Mouse (Mus musculus): ENCODE results near the gene Cd160. TPM values are rescaled to one million over a fixed set of nuclear protein-coding genes. Genes with fewer than 3 reads are reported as not detected.

The Cd160 gene
- total RNA-seq, 2 experiments from 2014 or later, result 0.36 to 0.54 TPM

- DNase-seq (ENCODE audit: low spot score in 2 of 2), result no peak
Observed at GRCm38 (mm10) chr3:96832930-96833329, 3.8 kb upstream of the Cd160 start.

DNA sequence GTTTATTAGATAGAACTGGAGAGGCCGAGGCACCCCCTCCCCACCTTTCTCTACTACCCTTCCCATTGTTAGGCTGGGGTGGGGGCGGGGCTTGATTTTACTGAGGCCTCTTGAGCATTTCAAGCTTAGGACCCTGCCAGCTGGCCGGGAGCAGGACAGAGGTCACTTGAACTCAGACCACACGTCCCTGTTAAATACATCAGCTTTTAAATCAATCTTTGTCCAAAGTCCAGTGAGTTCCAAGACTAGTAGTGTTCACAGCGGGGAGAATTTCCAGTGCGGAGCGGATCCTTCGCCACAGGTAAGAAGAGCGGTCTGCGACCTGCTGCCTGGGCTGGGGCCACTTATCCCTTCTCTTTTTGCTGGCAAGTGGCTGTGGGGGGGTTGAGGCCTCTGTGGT is 705 bp upstream of the Cd160 start:
- DNase-seq (ENCODE audit: low spot score in 2 of 2), result no peak

- no peak for DNase-seq (ENCODE audit: low spot score in 2 of 2)
Observed at GRCm38 (mm10) chr3:96828308-96828864, 765 bp downstream of the Cd160 start.

DNA sequence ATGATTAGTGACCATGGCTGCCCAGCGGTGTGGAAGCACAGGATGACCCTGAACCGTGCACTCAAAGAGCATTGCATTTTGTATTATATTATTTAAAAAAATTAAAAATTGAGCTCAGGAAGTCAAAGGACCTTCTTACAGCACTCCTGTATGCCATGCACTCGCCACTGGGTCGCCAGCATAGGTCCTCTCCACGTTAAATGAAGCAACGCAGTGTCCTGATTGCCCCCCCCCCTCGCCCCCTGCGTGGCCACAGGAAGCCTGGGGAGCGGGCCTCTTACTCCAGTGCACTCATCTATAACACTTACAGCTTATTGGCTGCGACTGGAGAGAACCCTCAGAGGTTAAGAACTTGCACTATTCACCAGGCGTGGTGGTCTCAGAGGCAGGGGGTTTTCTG is 3.9 kb downstream of the Cd160 start:
- no peak for DNase-seq (ENCODE audit: low spot score in 2 of 2)

DNA sequence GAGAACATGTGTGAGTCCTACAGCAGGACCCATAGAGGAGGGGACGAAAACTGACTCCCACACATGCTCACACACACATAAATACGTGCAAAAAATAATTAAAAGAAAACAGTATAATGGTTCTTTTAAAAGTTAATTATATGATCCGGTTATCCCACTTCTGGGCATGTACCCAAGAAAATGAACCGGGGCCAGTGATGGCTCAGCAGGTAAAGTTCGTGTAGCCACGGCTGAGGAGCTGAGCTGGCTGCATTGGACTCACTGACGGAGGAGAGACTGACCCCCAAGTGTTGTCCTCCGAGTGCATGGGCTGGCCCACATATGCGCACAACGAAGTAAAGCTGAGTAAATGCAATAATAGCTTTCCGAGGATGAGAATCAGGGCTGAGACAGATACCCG is 4.5 kb downstream of the Cd160 start:
- no peak for DNase-seq (ENCODE audit: low spot score in 2 of 2)

DNA sequence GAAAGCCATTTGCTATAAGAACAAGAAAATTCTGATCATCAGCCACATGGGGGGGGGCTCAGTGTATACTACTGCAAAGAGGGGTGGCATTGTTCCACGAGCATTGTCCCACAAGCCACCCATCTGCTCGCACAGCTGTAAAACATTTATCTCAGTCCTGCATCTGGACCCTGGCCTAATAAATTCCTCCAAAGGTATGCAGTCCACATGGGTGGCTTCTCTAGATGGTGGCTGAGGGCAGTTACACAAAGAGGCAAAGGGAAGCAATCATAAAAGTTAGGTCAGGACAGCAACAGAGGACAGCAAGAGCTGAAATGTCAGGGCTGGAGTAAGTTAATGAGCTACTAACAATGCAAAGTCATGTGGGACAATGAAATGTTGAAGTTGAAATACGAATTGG is 5.5 kb downstream of the Cd160 start:
- DNase-seq (ENCODE audit: low spot score in 2 of 2), result no peak

- DNase-seq (ENCODE audit: low spot score in 2 of 2), result no peak
Observed at GRCm38 (mm10) chr3:96821581-96821980, 7.6 kb downstream of the Cd160 start.

- DNase-seq (ENCODE audit: low spot score in 2 of 2), result peak in 1 of 2 experiments; percentile 18
Observed at GRCm38 (mm10) chr3:96820116-96820915, 8.8 kb downstream of the Cd160 start.

DNA sequence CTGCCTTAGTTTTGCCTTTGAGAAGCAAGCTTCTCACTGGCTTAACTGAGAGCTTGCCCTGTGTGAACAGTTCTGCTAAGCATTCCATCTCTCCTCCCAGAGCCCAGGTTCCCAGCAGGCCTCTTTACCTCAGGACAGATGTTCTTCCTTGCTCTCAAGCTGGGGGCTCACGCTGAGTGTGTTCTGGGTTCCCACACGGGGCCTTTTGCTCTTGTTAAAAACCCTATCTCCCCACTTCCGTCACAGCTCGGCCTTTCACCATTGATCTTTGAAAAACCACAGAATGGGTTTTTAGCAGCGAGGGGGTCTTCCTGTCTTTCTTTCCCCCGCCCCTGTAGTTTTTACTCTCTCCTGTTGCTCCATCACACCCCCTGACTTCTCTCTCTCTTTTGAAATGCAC is 14.8 kb downstream of the Cd160 start:
- no peak for DNase-seq (ENCODE audit: low spot score in 2 of 2)

GRCm38 (mm10) chr3:96813591-96814244 is 15.4 kb downstream of the Cd160 start:
- DNase-seq (ENCODE audit: low spot score in 2 of 2), result no peak

- DNase-seq (ENCODE audit: low spot score in 2 of 2), result peak in 1 of 2 experiments; percentile 17
Observed at GRCm38 (mm10) chr3:96813106-96813505, 16.0 kb downstream of the Cd160 start.

DNA sequence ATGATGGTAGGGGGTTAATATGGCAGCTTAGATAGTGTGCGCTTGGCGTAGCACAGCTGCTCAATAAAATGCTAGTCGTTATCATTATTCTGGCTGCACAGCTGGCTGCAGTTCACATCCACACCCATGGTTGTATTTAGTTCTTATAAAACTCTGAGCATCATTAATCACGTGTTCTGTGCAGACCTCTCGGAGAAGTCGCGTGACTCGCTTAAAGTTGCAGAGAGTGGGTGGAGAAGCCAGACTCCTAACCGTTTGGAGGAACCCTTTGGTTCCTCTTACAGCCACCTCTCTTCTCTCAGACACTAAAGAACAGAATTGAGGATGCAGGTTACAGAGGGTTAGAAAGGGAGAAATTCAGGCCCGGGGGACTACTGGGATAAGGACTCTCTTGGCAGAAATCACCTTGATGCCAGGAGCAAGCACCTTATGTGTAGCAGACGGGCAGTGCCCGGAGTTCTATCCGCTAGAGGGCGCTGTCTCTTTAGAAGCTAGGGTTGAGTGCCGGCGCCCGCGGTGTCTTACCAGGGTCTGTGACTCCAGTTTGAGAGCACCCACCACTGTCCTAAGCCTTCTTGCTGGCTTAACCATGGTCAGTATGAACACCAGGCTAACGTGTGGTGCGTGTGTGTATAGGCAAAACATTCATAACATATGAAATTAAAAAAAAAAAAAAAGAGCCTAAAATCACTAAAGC is 16.6 kb downstream of the Cd160 start:
- DNase-seq (ENCODE audit: low spot score in 2 of 2), result peak; percentile 82 to 86

- DNase-seq (ENCODE audit: low spot score in 2 of 2), result no peak
Observed at GRCm38 (mm10) chr3:96811232-96811631, 17.9 kb downstream of the Cd160 start.

DNA sequence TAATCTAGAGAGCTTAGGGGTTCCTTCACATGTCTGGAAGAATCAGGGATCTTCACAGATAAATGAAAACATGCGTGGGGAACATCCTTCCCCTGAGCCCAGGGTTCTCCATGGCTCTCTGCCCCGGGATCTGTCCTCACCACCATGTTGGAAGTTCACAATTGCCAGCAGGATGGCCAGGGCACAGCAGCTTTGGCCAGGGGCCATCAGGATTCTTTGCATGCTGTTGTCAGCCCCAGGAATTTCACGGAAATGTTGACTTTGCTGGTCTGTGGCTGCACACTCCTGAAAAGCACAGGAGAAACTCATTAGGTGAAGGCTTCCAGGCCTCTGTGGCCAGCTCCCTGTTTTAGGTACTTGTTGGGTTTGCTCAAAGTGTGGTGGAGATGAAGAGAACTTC is 20.5 kb downstream of the Cd160 start:
- no peak for DNase-seq (ENCODE audit: low spot score in 2 of 2)

- DNase-seq (ENCODE audit: low spot score in 2 of 2), result no peak
Observed at GRCm38 (mm10) chr3:96808136-96808535, 21.0 kb downstream of the Cd160 start.

DNA sequence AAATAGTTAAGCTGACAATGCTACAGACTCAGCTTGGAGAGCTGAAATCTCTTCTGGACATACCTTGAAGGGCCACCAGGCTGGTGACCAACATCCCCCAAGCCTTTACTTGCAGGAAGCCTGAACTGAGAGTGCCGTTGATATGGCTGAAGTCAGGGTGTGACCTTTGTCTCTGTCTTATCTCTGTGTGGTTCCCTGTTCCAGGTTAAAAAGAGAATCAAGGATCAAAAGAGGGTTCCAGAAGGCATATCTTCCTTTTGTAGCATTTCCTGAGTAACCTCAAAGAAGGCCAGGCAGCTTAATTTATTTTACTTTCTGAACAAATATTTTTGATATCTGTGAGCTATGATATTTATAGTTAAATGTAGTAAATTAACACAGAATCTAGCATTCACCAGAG is 26.9 kb downstream of the Cd160 start:
- DNase-seq (ENCODE audit: low spot score in 2 of 2), result no peak

GRCm38 (mm10) chr3:96800254-96800653 is 28.9 kb downstream of the Cd160 start:
- no peak for DNase-seq (ENCODE audit: low spot score in 2 of 2)

- no peak for DNase-seq (ENCODE audit: low spot score in 2 of 2)
Observed at GRCm38 (mm10) chr3:96788506-96788905, 40.6 kb downstream of the Cd160 start.

DNA sequence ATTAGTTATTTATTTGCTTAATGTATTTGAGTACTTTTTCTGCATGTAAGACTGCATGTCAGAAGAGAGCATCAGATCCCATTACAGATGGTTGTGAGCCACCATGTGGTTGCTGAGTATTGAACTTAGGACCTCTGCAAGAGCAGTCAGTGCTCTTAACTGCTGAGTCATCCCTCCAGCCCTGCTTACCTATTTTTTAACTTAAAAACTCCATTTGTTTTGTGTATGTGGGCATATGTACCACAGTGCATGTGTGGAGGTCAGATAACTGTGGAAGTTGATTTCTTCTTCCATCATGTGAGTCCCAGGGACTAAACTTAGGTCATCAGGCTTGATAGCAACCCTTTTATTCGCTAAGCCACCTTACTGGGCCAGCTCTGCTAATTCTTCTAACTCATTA is 41.4 kb downstream of the Cd160 start:
- no peak for DNase-seq (ENCODE audit: low spot score in 2 of 2)

DNA sequence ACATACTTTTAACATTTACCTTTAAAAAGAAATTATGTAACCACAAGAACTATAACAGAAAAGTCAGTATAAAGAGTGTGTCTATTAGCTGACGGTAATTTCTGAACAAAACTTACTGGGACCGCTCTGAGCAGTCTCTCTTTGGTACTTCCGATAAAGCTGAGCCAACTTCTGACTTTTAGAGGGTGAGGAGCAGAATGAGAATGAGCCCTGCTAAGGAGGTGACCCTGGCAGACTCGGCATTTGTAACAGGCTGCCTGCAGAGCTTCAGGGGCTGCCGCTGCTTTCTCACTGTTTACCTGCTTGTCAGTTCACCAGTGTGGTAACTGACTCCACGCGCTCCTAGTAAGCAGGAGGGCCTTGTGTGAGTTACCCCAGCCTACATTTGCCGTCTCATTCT is 46.9 kb downstream of the Cd160 start:
- no peak for DNase-seq (ENCODE audit: low spot score in 2 of 2)

DNA sequence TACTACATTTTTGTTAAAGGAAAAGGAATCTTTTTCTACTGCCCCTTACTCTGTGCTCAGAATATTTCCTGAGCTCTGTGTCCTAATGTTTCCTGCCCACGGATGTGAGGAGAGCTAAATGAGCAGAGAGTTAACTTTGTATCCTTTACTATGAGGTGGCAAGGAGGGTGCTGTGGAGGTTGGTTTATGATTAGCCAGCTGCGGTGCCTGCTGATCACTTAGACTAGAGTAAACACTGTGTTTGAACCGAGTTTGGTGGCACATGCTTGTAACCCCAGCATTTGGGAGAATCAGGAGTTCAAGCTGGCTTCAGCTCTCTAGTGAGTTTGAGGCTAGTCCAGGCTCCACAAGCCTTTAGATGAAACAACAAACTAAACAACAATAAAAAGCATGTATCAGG is 52.0 kb downstream of the Cd160 start:
- DNase-seq (ENCODE audit: low spot score in 2 of 2), result no peak

- DNase-seq (ENCODE audit: low spot score in 2 of 2), result no peak
Observed at GRCm38 (mm10) chr3:96772949-96773348, 56.2 kb downstream of the Cd160 start.

Data from adrenal gland, adult 18-20 months (tissue).